In the genomic region with DNA sequence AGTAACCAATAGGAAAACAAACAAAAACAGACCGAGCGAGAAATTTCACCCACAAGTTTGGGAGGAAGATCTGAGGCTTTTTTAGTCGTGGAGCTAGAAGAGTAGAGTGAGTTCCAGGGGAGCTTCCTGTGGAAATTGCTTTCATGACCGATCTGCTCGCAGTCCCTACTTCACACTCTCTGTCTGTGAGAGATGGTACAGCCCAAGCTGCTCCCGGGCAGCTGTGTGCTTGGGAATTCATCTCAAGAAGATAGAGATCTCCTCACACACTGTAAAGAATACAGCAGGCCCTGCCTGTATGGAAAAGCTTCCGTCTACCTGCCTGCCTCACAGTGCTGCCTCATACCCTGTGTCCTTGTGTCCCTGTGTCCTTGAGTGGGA, we compare ENCODE assay signal across 13 mouse cellular contexts. TPM values are rescaled to one million over a fixed set of nuclear protein-coding genes. Genes with fewer than 3 reads are reported as not detected.
DNase-seq lines count a peak whose midpoint lies in the region; ATAC-seq lines count a peak whose summit lies in the region.
"Had no signal": no experiment of that assay in that cellular context is flagged by ENCODE, and none has a peak within 500 bp of the region (broad histone marks: within the 10 kb centered on the region; RNA-seq: fewer than 3 reads in every experiment).

No protein-coding gene starts in this region.

- no peak overlapping the region for H3K4me3 ChIP-seq in heart, embryonic 11.5 days (ENCODE audit: low read depth, low read length)
- no peak overlapping the region for H3K4me3 ChIP-seq in kidney, embryonic 14.5 days (ENCODE audit: low read length)
- H3K4me3 ChIP-seq in kidney, embryonic 16.5 days (ENCODE audit: low read length), result no peak overlapping the region
- no peak overlapping the region for H3K4me3 ChIP-seq in midbrain, embryonic 13.5 days (replicated peaks)
- no peak overlapping the region for H3K4me3 ChIP-seq in midbrain, embryonic 16.5 days (ENCODE audit: low read depth, low read length)
- H3K4me3 ChIP-seq in stomach, embryonic 16.5 days (replicated peaks; ENCODE audit: low read length), result no peak overlapping the region
- H3K4me3 ChIP-seq: megakaryocyte, embryonic 14.5 days had no signal

- DNase-seq in heart, adult 9 months (ENCODE audit: low spot score in 2 of 2), result no peak
- no peak for DNase-seq in embryo, embryonic 9.5 days (ENCODE audit: extremely low spot score)
- DNase-seq: cerebellum, postnatal 25 days; thymus, postnatal 36 days had no signal

- peak overlapping the region; percentile 6; the same call in 1 of the 2 replicates for H3K4me2 ChIP-seq in heart, embryonic 11.5 days
- H3K4me2 ChIP-seq in kidney, embryonic 14.5 days (replicated peaks; ENCODE audit: low read depth, low read length), result no peak overlapping the region
- no peak overlapping the region for H3K4me2 ChIP-seq in kidney, embryonic 16.5 days (replicated peaks; ENCODE audit: low read depth, low read length)
- H3K4me2 ChIP-seq in midbrain, embryonic 13.5 days (replicated peaks), result no peak overlapping the region
- no peak overlapping the region for H3K4me2 ChIP-seq in midbrain, embryonic 16.5 days (ENCODE audit: low read length)
- no peak overlapping the region for H3K4me2 ChIP-seq in stomach, embryonic 16.5 days (ENCODE audit: low read depth, low read length)

- peaks cover 19% of the 10 kb centered on the region for H3K36me3 ChIP-seq in heart, embryonic 11.5 days (ENCODE audit: control insufficient read depth, insufficient read depth, low read length)
- H3K36me3 ChIP-seq in kidney, embryonic 14.5 days (ENCODE audit: control insufficient read depth, insufficient read depth, low read length), result peaks cover 26% of the 10 kb centered on the region
- H3K36me3 ChIP-seq in kidney, embryonic 16.5 days (ENCODE audit: insufficient read depth, low read length), result peaks cover 25% of the 10 kb centered on the region
- peaks cover 36% of the 10 kb centered on the region for H3K36me3 ChIP-seq in midbrain, embryonic 13.5 days
- H3K36me3 ChIP-seq in midbrain, embryonic 16.5 days (ENCODE audit: control insufficient read depth, insufficient read depth, low read length), result peaks cover 25% of the 10 kb centered on the region
- H3K36me3 ChIP-seq in stomach, embryonic 16.5 days (ENCODE audit: control insufficient read depth, insufficient read depth, low read length), result peaks cover 6% of the 10 kb centered on the region; the same call in 1 of the 2 replicates
- H3K36me3 ChIP-seq: G1E had no signal

- WGBS in heart, embryonic 11.5 days (ENCODE audit: insufficient replicate concordance), result 35% methylated on average over 7 of the region's 7 CpGs
- WGBS in kidney, embryonic 14.5 days, result 52% methylated on average over 7 of the region's 7 CpGs
- WGBS in kidney, embryonic 16.5 days, result 57% methylated on average over 7 of the region's 7 CpGs
- WGBS in midbrain, embryonic 13.5 days, result 41% methylated on average over 7 of the region's 7 CpGs
- WGBS in midbrain, embryonic 16.5 days, result 37% methylated on average over 7 of the region's 7 CpGs
- 55% methylated on average over 7 of the region's 7 CpGs for WGBS in stomach, embryonic 16.5 days

- no peak for ATAC-seq in heart, embryonic 11.5 days (replicated peaks; ENCODE audit: insufficient number of reproducible peaks, low FRiP score, low TSS enrichment)
- ATAC-seq in kidney, embryonic 14.5 days (ENCODE audit: low FRiP score, low TSS enrichment), result no peak
- ATAC-seq in kidney, embryonic 16.5 days (ENCODE audit: low FRiP score, low TSS enrichment), result no peak
- ATAC-seq in midbrain, embryonic 13.5 days, result no peak
- ATAC-seq in midbrain, embryonic 16.5 days, result no peak
- ATAC-seq in stomach, embryonic 16.5 days (ENCODE audit: insufficient read depth, low FRiP score), result no peak
- ATAC-seq: intestine, embryonic 16.5 days had no signal

- H3K27me3 ChIP-seq in heart, embryonic 11.5 days (ENCODE audit: control insufficient read depth, insufficient read depth, low read length), result no peaks in the 10 kb centered on the region
- H3K27me3 ChIP-seq in kidney, embryonic 14.5 days (ENCODE audit: control insufficient read depth, insufficient read depth, low read length), result no peaks in the 10 kb centered on the region
- no peaks in the 10 kb centered on the region for H3K27me3 ChIP-seq in kidney, embryonic 16.5 days (ENCODE audit: insufficient read depth, low read length)
- no peaks in the 10 kb centered on the region for H3K27me3 ChIP-seq in midbrain, embryonic 13.5 days
- no peaks in the 10 kb centered on the region for H3K27me3 ChIP-seq in midbrain, embryonic 16.5 days (ENCODE audit: control insufficient read depth, insufficient read depth, low read depth, low read length)
- no peaks in the 10 kb centered on the region for H3K27me3 ChIP-seq in stomach, embryonic 16.5 days (ENCODE audit: control insufficient read depth, insufficient read depth, low read length)
- H3K27me3 ChIP-seq: megakaryocyte, embryonic 14.5 days had no signal

- peak overlapping the region; percentile 58 for H3K27ac ChIP-seq in heart, embryonic 11.5 days (ENCODE audit: low read depth, low read length)
- H3K27ac ChIP-seq in kidney, embryonic 14.5 days (ENCODE audit: low read depth, low read length), result no peak overlapping the region
- no peak overlapping the region for H3K27ac ChIP-seq in kidney, embryonic 16.5 days (ENCODE audit: low read length)
- H3K27ac ChIP-seq in midbrain, embryonic 13.5 days, result peak overlapping the region; percentile 51; the same call in 1 of the 2 replicates
- no peak overlapping the region for H3K27ac ChIP-seq in midbrain, embryonic 16.5 days (ENCODE audit: low read length)
- H3K27ac ChIP-seq in stomach, embryonic 16.5 days (ENCODE audit: low read length), result peak overlapping the region; percentile 21; the same call in 1 of the 2 replicates

- H3K9me3 ChIP-seq in heart, embryonic 11.5 days (replicated peaks; ENCODE audit: control insufficient read depth, low read length), result no peaks in the 10 kb centered on the region
- H3K9me3 ChIP-seq in kidney, embryonic 14.5 days (ENCODE audit: control insufficient read depth, low read length), result no peaks in the 10 kb centered on the region
- H3K9me3 ChIP-seq in kidney, embryonic 16.5 days (ENCODE audit: low read length), result no peaks in the 10 kb centered on the region
- H3K9me3 ChIP-seq in midbrain, embryonic 13.5 days, result no peaks in the 10 kb centered on the region
- H3K9me3 ChIP-seq in midbrain, embryonic 16.5 days (replicated peaks; ENCODE audit: control insufficient read depth, low read length, poor library complexity, severe bottlenecking), result no peaks in the 10 kb centered on the region
- no peaks in the 10 kb centered on the region for H3K9me3 ChIP-seq in stomach, embryonic 16.5 days (replicated peaks; ENCODE audit: control insufficient read depth, low read length)
- H3K9me3 ChIP-seq: megakaryocyte, embryonic 14.5 days had no signal

- peaks cover 49% of the 10 kb centered on the region for H3K4me1 ChIP-seq in heart, embryonic 11.5 days (ENCODE audit: control insufficient read depth, insufficient read depth, low read length)
- H3K4me1 ChIP-seq in kidney, embryonic 14.5 days (ENCODE audit: control insufficient read depth, insufficient read depth, low read length), result peaks cover 34% of the 10 kb centered on the region
- peaks cover 70% of the 10 kb centered on the region for H3K4me1 ChIP-seq in kidney, embryonic 16.5 days (ENCODE audit: insufficient read depth, low read length)
- H3K4me1 ChIP-seq in midbrain, embryonic 13.5 days (replicated peaks), result peaks cover 46% of the 10 kb centered on the region
- peaks cover 9% of the 10 kb centered on the region for H3K4me1 ChIP-seq in midbrain, embryonic 16.5 days (ENCODE audit: control insufficient read depth, insufficient read depth, low read length)
- H3K4me1 ChIP-seq in stomach, embryonic 16.5 days (ENCODE audit: control insufficient read depth, insufficient read depth, low read length), result peaks cover 29% of the 10 kb centered on the region

- 0 out of 2 replicates have a peak overlapping the region, but pooled peaks have one; percentile 28 for H3K9ac ChIP-seq in heart, embryonic 11.5 days (ENCODE audit: low read depth, low read length)
- H3K9ac ChIP-seq in kidney, embryonic 14.5 days (ENCODE audit: low read depth, low read length), result peak overlapping the region; percentile 28; the same call in 1 of the 2 replicates
- no peak overlapping the region for H3K9ac ChIP-seq in kidney, embryonic 16.5 days (replicated peaks; ENCODE audit: low read length)
- no peak overlapping the region for H3K9ac ChIP-seq in midbrain, embryonic 13.5 days (replicated peaks)
- no peak overlapping the region for H3K9ac ChIP-seq in midbrain, embryonic 16.5 days (ENCODE audit: low read depth, low read length)
- H3K9ac ChIP-seq in stomach, embryonic 16.5 days (ENCODE audit: low read length), result no peak overlapping the region; the same call in 1 of the 2 replicates

RNA-seq across cellular contexts. Expression of a gene that starts 18.4 kb away (rescaled TPM):
- 8.0 and 8.9 TPM in 2 replicates for polyA plus RNA-seq in heart, embryonic 11.5 days (2014; fragmentation: Nextera tagmentation; extraction: Ambion mirVana)
- 6.0 and 7.2 TPM in 2 replicates for polyA plus RNA-seq in kidney, embryonic 14.5 days (2014; fragmentation: Nextera tagmentation; extraction: Ambion mirVana)
- 7.4 and 8.8 TPM in 2 replicates for polyA plus RNA-seq in kidney, embryonic 16.5 days (2015; fragmentation: Nextera tagmentation; extraction: Ambion mirVana)
- 18.2 and 19.2 TPM in 2 replicates for polyA plus RNA-seq in midbrain, embryonic 13.5 days (2015; fragmentation: Nextera tagmentation; extraction: Ambion mirVana)
- polyA plus RNA-seq in midbrain, embryonic 16.5 days (2015; fragmentation: Nextera tagmentation; extraction: Ambion mirVana), result 22.1 and 24.5 TPM in 2 replicates
- polyA plus RNA-seq in stomach, embryonic 16.5 days (2015; fragmentation: Nextera tagmentation; extraction: Ambion mirVana), result 11.6 and 12.1 TPM in 2 replicates
- polyA plus RNA-seq: G1E had no signal

RNA-seq across cellular contexts. Expression of a gene that starts 31.7 kb away (rescaled TPM):
- 4.1 TPM in 2 replicates for polyA plus RNA-seq in heart, embryonic 11.5 days (2014; fragmentation: Nextera tagmentation; extraction: Ambion mirVana)
- 5.0 and 5.7 TPM in 2 replicates for polyA plus RNA-seq in kidney, embryonic 14.5 days (2014; fragmentation: Nextera tagmentation; extraction: Ambion mirVana)
- 3.2 and 3.4 TPM in 2 replicates for polyA plus RNA-seq in kidney, embryonic 16.5 days (2015; fragmentation: Nextera tagmentation; extraction: Ambion mirVana)
- 1.7 and 2.4 TPM in 2 replicates for polyA plus RNA-seq in midbrain, embryonic 13.5 days (2015; fragmentation: Nextera tagmentation; extraction: Ambion mirVana)
- polyA plus RNA-seq in midbrain, embryonic 16.5 days (2015; fragmentation: Nextera tagmentation; extraction: Ambion mirVana), result 0.95 and 1.1 TPM in 2 replicates
- polyA plus RNA-seq in stomach, embryonic 16.5 days (2015; fragmentation: Nextera tagmentation; extraction: Ambion mirVana), result 2.1 and 2.7 TPM in 2 replicates

Comparison
In these comparisons a context has a peak if more than half of its experiments do, and no peak if none do; other contexts are left out.
1. H3K27ac ChIP-seq: peak in heart, embryonic 11.5 days (single experiment), midbrain, embryonic 13.5 days (single experiment) and stomach, embryonic 16.5 days (single experiment); none in kidney, embryonic 14.5 days (single experiment), kidney, embryonic 16.5 days (single experiment) and midbrain, embryonic 16.5 days (single experiment).
2. H3K9ac ChIP-seq: peak in heart, embryonic 11.5 days (single experiment) and kidney, embryonic 14.5 days (single experiment); none in kidney, embryonic 16.5 days (single experiment), midbrain, embryonic 13.5 days (single experiment), midbrain, embryonic 16.5 days (single experiment) and stomach, embryonic 16.5 days (single experiment).